ENCODE assay signal across 21 mouse cellular contexts in genomic region chr14:76072626-76073025, GRCm38 (mm10). TPM values are rescaled to one million over a fixed set of nuclear protein-coding genes. Genes with fewer than 3 reads are reported as not detected.
DNase-seq lines count a peak whose midpoint lies in the region; ATAC-seq lines count a peak whose summit lies in the region.
"Had no signal": no experiment of that assay in that cellular context is flagged by ENCODE, and none has a peak within 500 bp of the region (broad histone marks: within the 10 kb centered on the region; RNA-seq: fewer than 3 reads in every experiment).

No protein-coding gene starts in this region.

- peak; percentile 9 for DNase-seq in kidney, adult 11 months
- peak; percentile 21 for DNase-seq in MN1 (ENCODE audit: low spot score)
- peak; percentile 38 for DNase-seq in adrenal gland, postnatal 10 days
- DNase-seq in kidney, postnatal 14 days, result peak; percentile 44
- no peak for DNase-seq in layer of hippocampus, postnatal 25 days (ENCODE audit: extremely low spot score in 1 of 2, low spot score in 1 of 2)
- DNase-seq: B cell, adult 2 months; cerebellum, adult 9-10 months; gastrocnemius, postnatal 36 days had no signal

- H3K9me3 ChIP-seq in kidney, embryonic 14.5 days (ENCODE audit: control insufficient read depth, low read length), result no peaks in the 10 kb centered on the region
- H3K9me3 ChIP-seq in midbrain, embryonic 15.5 days, result no peaks in the 10 kb centered on the region
- H3K9me3 ChIP-seq in forebrain, embryonic 15.5 days, result no peaks in the 10 kb centered on the region
- H3K9me3 ChIP-seq: embryonic facial prominence, embryonic 12.5 days; heart, embryonic 15.5 days; limb, embryonic 12.5 days; liver, embryonic 15.5 days; stomach, embryonic 15.5 days had no signal

- no peak overlapping the region for H3K4me3 ChIP-seq in kidney, embryonic 14.5 days (ENCODE audit: low read length)
- H3K4me3 ChIP-seq in midbrain, embryonic 15.5 days, result no peak overlapping the region
- H3K4me3 ChIP-seq in forebrain, embryonic 15.5 days, result no peak overlapping the region
- H3K4me3 ChIP-seq: embryonic facial prominence, embryonic 12.5 days; heart, embryonic 15.5 days; limb, embryonic 12.5 days; liver, embryonic 15.5 days; stomach, embryonic 15.5 days had no signal

- ATAC-seq in kidney, embryonic 14.5 days (ENCODE audit: low FRiP score, low TSS enrichment), result no peak
- no peak for ATAC-seq in midbrain, embryonic 15.5 days (replicated peaks)
- no peak for ATAC-seq in forebrain, embryonic 15.5 days (replicated peaks)
- ATAC-seq: forebrain, embryonic 14.5 days; hindbrain, postnatal 0 days; intestine, postnatal 0 days; lung, postnatal 0 days had no signal

- H3K4me1 ChIP-seq in kidney, embryonic 14.5 days (ENCODE audit: control insufficient read depth, insufficient read depth, low read length), result no peaks in the 10 kb centered on the region
- H3K4me1 ChIP-seq in midbrain, embryonic 15.5 days, result peaks cover 16% of the 10 kb centered on the region
- peaks cover 20% of the 10 kb centered on the region for H3K4me1 ChIP-seq in forebrain, embryonic 15.5 days
- H3K4me1 ChIP-seq: embryonic facial prominence, embryonic 12.5 days; heart, embryonic 15.5 days; liver, embryonic 15.5 days; stomach, embryonic 15.5 days had no signal

- no peak overlapping the region for H3K27ac ChIP-seq in kidney, embryonic 14.5 days (ENCODE audit: low read depth, low read length)
- H3K27ac ChIP-seq in midbrain, embryonic 15.5 days, result no peak overlapping the region
- H3K27ac ChIP-seq in forebrain, embryonic 15.5 days (replicated peaks), result no peak overlapping the region
- H3K27ac ChIP-seq: embryonic facial prominence, embryonic 12.5 days; heart, embryonic 15.5 days; hindbrain, postnatal 0 days; limb, embryonic 12.5 days; liver, embryonic 15.5 days; stomach, embryonic 15.5 days had no signal

- no peaks in the 10 kb centered on the region for H3K27me3 ChIP-seq in kidney, embryonic 14.5 days (ENCODE audit: control insufficient read depth, insufficient read depth, low read length)
- no peaks in the 10 kb centered on the region for H3K27me3 ChIP-seq in midbrain, embryonic 15.5 days (replicated peaks)
- H3K27me3 ChIP-seq in forebrain, embryonic 15.5 days, result no peaks in the 10 kb centered on the region
- H3K27me3 ChIP-seq: embryonic facial prominence, embryonic 12.5 days; heart, embryonic 15.5 days; limb, embryonic 12.5 days; liver, embryonic 15.5 days; stomach, embryonic 15.5 days had no signal

- no peaks in the 10 kb centered on the region for H3K36me3 ChIP-seq in kidney, embryonic 14.5 days (ENCODE audit: control insufficient read depth, insufficient read depth, low read length)
- no peaks in the 10 kb centered on the region for H3K36me3 ChIP-seq in midbrain, embryonic 15.5 days (replicated peaks)
- no peaks in the 10 kb centered on the region for H3K36me3 ChIP-seq in forebrain, embryonic 15.5 days
- H3K36me3 ChIP-seq: embryonic facial prominence, embryonic 12.5 days; heart, embryonic 15.5 days; limb, embryonic 12.5 days; liver, embryonic 15.5 days; stomach, embryonic 15.5 days had no signal

- no peak overlapping the region for H3K9ac ChIP-seq in kidney, embryonic 14.5 days (ENCODE audit: low read depth, low read length)
- no peak overlapping the region for H3K9ac ChIP-seq in midbrain, embryonic 15.5 days
- H3K9ac ChIP-seq in forebrain, embryonic 15.5 days (replicated peaks), result no peak overlapping the region
- H3K9ac ChIP-seq: embryonic facial prominence, embryonic 12.5 days; heart, embryonic 15.5 days; limb, embryonic 12.5 days; liver, embryonic 15.5 days; stomach, embryonic 15.5 days had no signal

- H3K4me2 ChIP-seq in kidney, embryonic 14.5 days (replicated peaks; ENCODE audit: low read depth, low read length), result no peak overlapping the region
- no peak overlapping the region for H3K4me2 ChIP-seq in midbrain, embryonic 15.5 days
- no peak overlapping the region for H3K4me2 ChIP-seq in forebrain, embryonic 15.5 days (replicated peaks)
- H3K4me2 ChIP-seq: embryonic facial prominence, embryonic 12.5 days; heart, embryonic 15.5 days; limb, embryonic 12.5 days; liver, embryonic 15.5 days; midbrain, embryonic 11.5 days; stomach, embryonic 15.5 days had no signal

- 75% methylated on average over 2 of the region's 2 CpGs for WGBS in kidney, embryonic 14.5 days
- 59% methylated on average over 2 of the region's 2 CpGs for WGBS in midbrain, embryonic 15.5 days
- 71% methylated on average over 2 of the region's 2 CpGs for WGBS in forebrain, embryonic 15.5 days

RNA-seq across cellular contexts. Expression of gene Gpalpp1, which starts 37.9 kb away (rescaled TPM):
- polyA plus RNA-seq in kidney, embryonic 14.5 days (2014; fragmentation: Nextera tagmentation; extraction: Ambion mirVana), result 8.5 and 13.3 TPM in 2 replicates
- total RNA-seq in adrenal gland, postnatal 10 days (2021), result 10 to 100 TPM; 16.3 to 16.7 TPM
- polyA plus RNA-seq in midbrain, embryonic 15.5 days (2015; fragmentation: Nextera tagmentation; extraction: Ambion mirVana), result 13.9 TPM in 2 replicates
- total RNA-seq in layer of hippocampus, postnatal 25 days (2021), result 10 to 100 TPM; 23.4 to 23.6 TPM
- polyA plus RNA-seq in forebrain, embryonic 15.5 days (2015; fragmentation: Nextera tagmentation; extraction: Ambion mirVana), result 13.6 and 14.4 TPM in 2 replicates

RNA-seq across cellular contexts. Expression of gene Nufip1, which starts 38.1 kb away (rescaled TPM):
- 16.1 and 17.7 TPM in 2 replicates for polyA plus RNA-seq in kidney, embryonic 14.5 days (2014; fragmentation: Nextera tagmentation; extraction: Ambion mirVana)
- total RNA-seq in adrenal gland, postnatal 10 days (2021), result 1 to 10 TPM; 7.2 to 7.6 TPM
- 12.8 and 13.2 TPM in 2 replicates for polyA plus RNA-seq in midbrain, embryonic 15.5 days (2015; fragmentation: Nextera tagmentation; extraction: Ambion mirVana)
- 1 to 10 TPM; 7.8 to 8.2 TPM for total RNA-seq in layer of hippocampus, postnatal 25 days (2021)
- 15.2 and 16.5 TPM in 2 replicates for polyA plus RNA-seq in forebrain, embryonic 15.5 days (2015; fragmentation: Nextera tagmentation; extraction: Ambion mirVana)

Comparison
In these comparisons a context has a peak if more than half of its experiments do, and no peak if none do; other contexts are left out.
1. DNase-seq: peak in kidney, adult 11 months (single experiment), MN1 (single experiment), adrenal gland, postnatal 10 days (single experiment) and kidney, postnatal 14 days (single experiment); none in layer of hippocampus, postnatal 25 days (0 of 2).